In the genomic region with DNA sequence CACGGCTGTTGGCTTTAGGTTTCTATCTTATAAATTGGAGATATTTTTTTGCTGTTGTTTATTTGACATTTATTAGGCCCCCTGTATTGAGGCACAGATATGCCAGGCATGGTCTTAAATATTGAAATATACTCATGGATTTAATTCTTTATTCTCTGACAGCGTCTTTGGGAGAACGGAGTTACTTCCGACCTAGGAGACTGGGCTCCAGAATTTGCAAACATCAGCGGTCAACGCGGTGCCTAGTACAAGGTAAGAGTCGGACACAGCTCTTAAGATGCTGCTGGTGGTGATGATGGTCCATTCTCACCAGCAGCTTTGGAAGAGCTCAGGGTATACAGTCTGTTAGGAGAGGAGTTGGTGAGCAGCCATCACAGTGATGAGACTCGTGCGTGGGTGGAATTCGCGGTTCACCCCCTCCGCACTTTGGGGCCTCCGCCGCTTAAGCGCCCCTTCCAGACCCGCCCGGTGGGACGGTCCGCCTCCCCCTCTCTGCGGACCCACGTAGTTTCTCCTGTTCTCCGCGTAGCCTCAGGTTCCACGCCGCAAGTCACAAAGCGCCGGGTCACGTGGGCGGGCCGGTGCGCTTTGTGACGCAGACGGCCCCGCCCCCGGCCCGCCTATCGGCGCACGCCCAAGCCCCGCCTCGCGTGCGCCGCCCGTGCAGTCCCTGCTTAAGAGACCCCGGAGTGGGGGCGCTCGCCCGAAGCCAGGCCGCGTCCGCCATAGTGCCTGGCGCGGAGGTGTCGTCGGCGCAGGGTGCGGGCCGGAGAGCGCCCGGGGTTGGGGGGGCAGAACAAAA, we compare ENCODE assay signal across 7 mouse cellular contexts. TPM values are rescaled to one million over a fixed set of nuclear protein-coding genes. Genes with fewer than 3 reads are reported as not detected.
DNase-seq lines count a peak whose midpoint lies in the region; ATAC-seq lines count a peak whose summit lies in the region.

No protein-coding gene starts in this region.

- peak overlapping the region; percentile 65 for H3K4me2 ChIP-seq in intestine, embryonic 16.5 days (ENCODE audit: low read depth, low read length)
- peak overlapping the region; percentile 94 for H3K4me2 ChIP-seq in midbrain, embryonic 11.5 days

- H3K27ac ChIP-seq in intestine, embryonic 16.5 days (ENCODE audit: low read length): peak overlapping the region; percentile 83
- H3K27ac ChIP-seq in midbrain, embryonic 11.5 days (ENCODE audit: low read depth, low read length): peak overlapping the region; percentile 80

- H3K4me3 ChIP-seq in intestine, embryonic 16.5 days (ENCODE audit: low read length): peak overlapping the region; percentile 99
- H3K4me3 ChIP-seq in midbrain, embryonic 11.5 days (ENCODE audit: low read depth, low read length): peak overlapping the region; percentile 99

- peak overlapping the region; percentile 100 for H3K9ac ChIP-seq in intestine, embryonic 16.5 days (ENCODE audit: low read depth, low read length)
- H3K9ac ChIP-seq in midbrain, embryonic 11.5 days (ENCODE audit: low read length): peak overlapping the region; percentile 99

- no peaks in the 10 kb centered on the region for H3K36me3 ChIP-seq in intestine, embryonic 16.5 days (ENCODE audit: control insufficient read depth, insufficient read depth, low read length)
- no peaks in the 10 kb centered on the region for H3K36me3 ChIP-seq in midbrain, embryonic 11.5 days (ENCODE audit: control insufficient read depth, insufficient read depth, low read length)

- H3K27me3 ChIP-seq in intestine, embryonic 16.5 days (replicated peaks; ENCODE audit: control insufficient read depth, insufficient read depth, low read length): no peaks in the 10 kb centered on the region
- no peaks in the 10 kb centered on the region for H3K27me3 ChIP-seq in midbrain, embryonic 11.5 days (ENCODE audit: control insufficient read depth, insufficient read depth, low read length)

- H3K9me3 ChIP-seq in intestine, embryonic 16.5 days (ENCODE audit: control insufficient read depth, low read length): no peaks in the 10 kb centered on the region
- H3K9me3 ChIP-seq in midbrain, embryonic 11.5 days (ENCODE audit: control insufficient read depth, low read length): no peaks in the 10 kb centered on the region

- under 1% methylated on average over 62 of the region's 62 CpGs for WGBS in intestine, embryonic 16.5 days
- WGBS in midbrain, embryonic 11.5 days: under 1% methylated on average over 62 of the region's 62 CpGs

- H3K4me1 ChIP-seq in intestine, embryonic 16.5 days (ENCODE audit: control insufficient read depth, insufficient read depth, low read length): peaks cover 15% of the 10 kb centered on the region
- H3K4me1 ChIP-seq in midbrain, embryonic 11.5 days (ENCODE audit: control insufficient read depth, insufficient read depth, low read length): peaks cover 18% of the 10 kb centered on the region

- intact Hi-C loops in gastrocnemius, postnatal 36 days (cut with DNase I): loop anchor here (10.0 kb wide), 1 partner anchor 405 kb away; no protein-coding TSS in a partner anchor
- intact Hi-C loops in left cerebral cortex, postnatal 36 days (cut with DNase I): loop anchor here (2.0 to 5.0 kb wide), 2 partner anchors 25 to 158 kb away; no protein-coding TSS in a partner anchor

- DNase-seq in adrenal gland, adult 18-20 months (ENCODE audit: low spot score in 2 of 2): peak; percentile 94 to 95
- peak; percentile 98 for DNase-seq in embryo, embryonic 11 days
- DNase-seq in gastrocnemius, postnatal 36 days: peak; percentile 89 to 90
- DNase-seq in left cerebral cortex, postnatal 36 days (ENCODE audit: low spot score in 2 of 2): peak; percentile 90 to 94
- peak; percentile 100 for DNase-seq in midbrain, embryonic 11.5 days (ENCODE audit: low spot score, missing footprints)
- DNase-seq in skeletal muscle tissue, adult 2 months (ENCODE audit: low read depth, low spot score): peak; percentile 94

- ATAC-seq in intestine, embryonic 16.5 days: peak; percentile 98
- peak; percentile 98 for ATAC-seq in midbrain, embryonic 11.5 days (ENCODE audit: low FRiP score)

RNA-seq across cellular contexts. Expression of gene Rbbp6, which starts 3.9 kb away (rescaled TPM):
- 10 to 100 TPM; 42.7 to 62.0 TPM for total RNA-seq in adrenal gland, adult 18-20 months (2021)
- total RNA-seq in gastrocnemius, postnatal 36 days (2021): 10 to 100 TPM; 21.2 to 26.4 TPM
- 15.5 and 16.5 TPM in 2 replicates for polyA plus RNA-seq in intestine, embryonic 16.5 days (2015; fragmentation: Nextera tagmentation; extraction: Ambion mirVana)
- 10 to 100 TPM; 56.3 to 71.0 TPM for total RNA-seq in left cerebral cortex, postnatal 36 days (2021)
- 32.8 and 38.1 TPM in 2 replicates for polyA plus RNA-seq in midbrain, embryonic 11.5 days (2014; fragmentation: Nextera tagmentation; extraction: Ambion mirVana)

Comparison
In these comparisons a context has a peak if more than half of its experiments do, and no peak if none do; other contexts are left out.
1. Peak in every context shown above with its lines: DNase-seq, ATAC-seq, H3K4me3 ChIP-seq and H3K27ac ChIP-seq.